In genomic region chr15:27582428-27582827, GRCm38 (mm10) we compare ENCODE assay signal across 10 mouse cellular contexts. TPM values are rescaled to one million over a fixed set of nuclear protein-coding genes. Genes with fewer than 3 reads are reported as not detected.
DNase-seq lines count a peak whose midpoint lies in the region; ATAC-seq lines count a peak whose summit lies in the region.
"Had no signal": no experiment of that assay in that cellular context is flagged by ENCODE, and none has a peak within 500 bp of the region (broad histone marks: within the 10 kb centered on the region; RNA-seq: fewer than 3 reads in every experiment).

No protein-coding gene starts in this region.

- no peak overlapping the region for H3K9ac ChIP-seq in hindbrain, embryonic 11.5 days (ENCODE audit: low read depth, low read length)
- no peak overlapping the region for H3K9ac ChIP-seq in hindbrain, embryonic 12.5 days
- no peak overlapping the region for H3K9ac ChIP-seq in liver, embryonic 13.5 days

- H3K4me1 ChIP-seq in hindbrain, embryonic 11.5 days (replicated peaks; ENCODE audit: control insufficient read depth, insufficient read depth, low read length), result 0 out of 2 replicates have a peak, but pooled peaks cover 6% of the 10 kb centered on the region
- H3K4me1 ChIP-seq in hindbrain, embryonic 12.5 days, result peaks cover 9% of the 10 kb centered on the region
- no peaks in the 10 kb centered on the region; the same call in 1 of the 2 replicates for H3K4me1 ChIP-seq in liver, embryonic 13.5 days (replicated peaks)

- no peak overlapping the region for H3K4me3 ChIP-seq in hindbrain, embryonic 11.5 days (ENCODE audit: low read depth, low read length)
- no peak overlapping the region for H3K4me3 ChIP-seq in hindbrain, embryonic 12.5 days
- H3K4me3 ChIP-seq in liver, embryonic 13.5 days (replicated peaks), result no peak overlapping the region

- no peak overlapping the region; the same call in 1 of the 2 replicates for H3K27ac ChIP-seq in hindbrain, embryonic 11.5 days (ENCODE audit: low read depth, low read length)
- no peak overlapping the region for H3K27ac ChIP-seq in hindbrain, embryonic 12.5 days
- H3K27ac ChIP-seq in liver, embryonic 13.5 days, result no peak overlapping the region
- H3K27ac ChIP-seq: macrophage had no signal

- no peak; the same call in 1 of the 2 replicates for ATAC-seq in hindbrain, embryonic 11.5 days (ENCODE audit: low FRiP score)
- no peak for ATAC-seq in hindbrain, embryonic 12.5 days (ENCODE audit: low FRiP score)
- no peak for ATAC-seq in liver, embryonic 13.5 days (ENCODE audit: low read depth)
- ATAC-seq in granulocyte monocyte progenitor cell, adult 5-6 weeks (replicated peaks; ENCODE audit: poor library complexity, severe bottlenecking), result no peak; the same call in 1 of the 2 replicates
- ATAC-seq: inflammation-experienced regulatory T-cells, adult 6 months had no signal

- no peaks in the 10 kb centered on the region for H3K27me3 ChIP-seq in hindbrain, embryonic 11.5 days (ENCODE audit: control insufficient read depth, insufficient read depth, low read length)
- no peaks in the 10 kb centered on the region for H3K27me3 ChIP-seq in hindbrain, embryonic 12.5 days
- H3K27me3 ChIP-seq in liver, embryonic 13.5 days, result no peaks in the 10 kb centered on the region

- 88% methylated on average over 3 of the region's 3 CpGs for WGBS in hindbrain, embryonic 11.5 days
- WGBS in hindbrain, embryonic 12.5 days, result 83% methylated on average over 3 of the region's 3 CpGs
- WGBS in liver, embryonic 13.5 days (ENCODE audit: insufficient replicate concordance), result 78% methylated on average over 3 of the region's 3 CpGs

- DNase-seq in hindbrain, embryonic 11.5 days (ENCODE audit: low spot score), result peak; percentile 52
- DNase-seq in spleen, adult 12 weeks (ENCODE audit: low spot score), result peak; percentile 19
- DNase-seq in spleen, adult 18-20 months, result no peak
- DNase-seq in liver, embryonic 13.5 days, result peak; percentile 15
- DNase-seq in adrenal gland, postnatal 4 days (ENCODE audit: low spot score in 2 of 2), result no peak
- no peak for DNase-seq in neural tube, embryonic 10.5 days (ENCODE audit: extremely low spot score, low spot score)

- H3K36me3 ChIP-seq in hindbrain, embryonic 11.5 days (ENCODE audit: control insufficient read depth, insufficient read depth, low read length), result 0 out of 2 replicates have a peak, but pooled peaks cover 2% of the 10 kb centered on the region
- H3K36me3 ChIP-seq in hindbrain, embryonic 12.5 days, result 0 out of 2 replicates have a peak, but pooled peaks cover 8% of the 10 kb centered on the region
- H3K36me3 ChIP-seq in liver, embryonic 13.5 days, result peaks cover 45% of the 10 kb centered on the region

- no peaks in the 10 kb centered on the region for H3K9me3 ChIP-seq in hindbrain, embryonic 11.5 days (ENCODE audit: control insufficient read depth, low read length)
- no peaks in the 10 kb centered on the region for H3K9me3 ChIP-seq in hindbrain, embryonic 12.5 days (replicated peaks)
- no peaks in the 10 kb centered on the region for H3K9me3 ChIP-seq in liver, embryonic 13.5 days (replicated peaks)

- H3K4me2 ChIP-seq in hindbrain, embryonic 11.5 days (replicated peaks; ENCODE audit: low read depth, low read length), result no peak overlapping the region
- no peak overlapping the region for H3K4me2 ChIP-seq in hindbrain, embryonic 12.5 days (replicated peaks)
- no peak overlapping the region for H3K4me2 ChIP-seq in liver, embryonic 13.5 days

RNA-seq across cellular contexts. Expression of gene Otulin, which starts 48.1 kb away (rescaled TPM):
- polyA plus RNA-seq in hindbrain, embryonic 11.5 days (2014; fragmentation: Nextera tagmentation; extraction: Ambion mirVana), result 31.8 and 32.0 TPM in 2 replicates
- 29.7 TPM in 2 replicates for polyA plus RNA-seq in hindbrain, embryonic 12.5 days (2016; fragmentation: Nextera tagmentation; extraction: Ambion mirVana)
- polyA plus RNA-seq in liver, embryonic 13.5 days (2015; fragmentation: Nextera tagmentation; extraction: Ambion mirVana), result 20.7 and 22.0 TPM in 2 replicates
- total RNA-seq in granulocyte monocyte progenitor cell, adult 5-6 weeks (2014; fragmentation: Nextera tagmentation), result 55.0 and 74.2 TPM in 2 replicates
- 41.3 and 50.3 TPM in 2 replicates for total RNA-seq in granulocyte monocyte progenitor cell, adult 5-6 weeks (2017)
- 10 to 100 TPM; 42.7 to 43.5 TPM for total RNA-seq in adrenal gland, postnatal 4 days (2021)

Comparison
In these comparisons a context has a peak if more than half of its experiments do, and no peak if none do; other contexts are left out.
1. DNase-seq: peak in hindbrain, embryonic 11.5 days (single experiment), spleen, adult 12 weeks (single experiment) and liver, embryonic 13.5 days (single experiment); none in spleen, adult 18-20 months (0 of 2), adrenal gland, postnatal 4 days (0 of 2) and neural tube, embryonic 10.5 days (single experiment).